Mouse (Mus musculus): Measurements from ENCODE around the gene Uchl4.
"Not testable (repeated sequence)": the region's sequence is repeated elsewhere in the genome, so short reads cannot be mapped to it uniquely, and the experiment has no call there.

Uchl4 gene

DNA sequence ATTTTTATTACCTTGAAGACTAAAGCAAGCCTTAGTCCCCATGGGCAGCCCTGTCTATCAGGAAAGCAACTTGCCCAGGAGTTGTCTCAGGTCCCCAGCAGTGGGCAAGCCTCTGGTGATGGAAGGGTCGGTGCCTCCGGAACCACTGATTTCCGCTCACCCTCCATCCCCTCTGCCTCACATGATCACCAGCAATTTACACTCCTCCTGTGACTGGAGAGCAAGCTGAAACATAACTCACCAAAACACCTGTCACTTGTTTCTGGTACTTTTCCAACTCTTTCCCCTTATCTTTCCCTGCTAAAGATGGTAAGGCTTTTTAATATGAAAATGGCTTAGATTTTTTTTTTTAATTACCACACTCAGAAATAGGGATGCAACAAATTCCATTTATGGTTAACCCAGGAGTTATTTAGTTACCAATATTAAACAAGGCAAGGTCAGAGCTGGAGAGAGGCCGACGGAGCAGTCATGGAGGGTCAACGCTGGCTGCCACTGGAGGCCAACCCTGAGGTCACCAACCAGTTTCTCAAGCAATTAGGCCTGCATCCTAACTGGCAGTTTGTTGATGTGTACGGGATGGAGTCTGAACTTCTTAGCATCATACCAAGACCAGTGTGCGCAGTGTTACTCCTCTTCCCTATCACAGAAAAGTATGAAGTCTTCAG is at the start of gene Uchl4:
Uchl4 (plus strand) TSS at position 434 of the 668 bp plus-strand sequence.
- in situ Hi-C loops (cut with MboI), result no loop called here

DNA sequence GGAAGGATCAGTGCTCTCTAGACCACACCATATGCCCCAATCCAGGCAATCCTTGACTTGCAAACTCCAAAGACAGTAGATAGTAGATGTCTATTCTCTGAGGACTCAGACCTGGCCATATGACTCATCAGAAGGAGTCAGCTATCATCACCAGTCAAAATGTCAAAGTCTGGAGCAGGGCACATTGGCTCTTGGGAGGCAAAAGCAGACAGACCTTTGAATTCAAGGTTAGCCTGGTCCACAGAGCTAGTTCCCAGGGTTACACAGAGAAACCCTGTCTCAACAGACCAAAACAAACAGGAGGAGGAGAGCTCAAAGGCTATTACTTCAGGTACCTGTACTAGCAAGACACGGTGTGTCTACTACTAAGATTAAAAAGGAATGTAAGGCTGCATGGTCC is 41.1 kb upstream of the Uchl4 start:
- in situ Hi-C loops (cut with MboI), result no loop called here

DNA sequence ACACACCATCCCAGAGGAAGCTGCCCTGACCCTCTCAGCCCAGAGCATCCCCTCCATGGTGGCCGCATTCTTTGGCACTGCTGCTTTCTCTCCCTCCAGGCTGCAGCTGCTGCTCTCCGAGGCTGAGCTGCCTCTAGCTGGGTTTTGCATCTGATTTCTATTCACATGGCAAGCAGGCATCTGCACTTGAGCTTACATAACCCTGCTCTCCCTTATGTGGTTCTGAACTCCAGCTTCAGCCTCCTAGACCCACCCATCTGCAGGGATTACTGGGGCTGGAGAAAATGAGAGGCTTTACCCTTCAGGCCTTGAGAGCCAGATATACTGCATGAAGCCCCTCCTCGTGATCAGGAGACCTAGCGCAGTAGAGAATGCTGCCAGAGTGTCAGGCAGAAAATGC is 39.4 kb upstream of the Uchl4 start:
- in situ Hi-C loops (cut with MboI), result no loop called here

DNA sequence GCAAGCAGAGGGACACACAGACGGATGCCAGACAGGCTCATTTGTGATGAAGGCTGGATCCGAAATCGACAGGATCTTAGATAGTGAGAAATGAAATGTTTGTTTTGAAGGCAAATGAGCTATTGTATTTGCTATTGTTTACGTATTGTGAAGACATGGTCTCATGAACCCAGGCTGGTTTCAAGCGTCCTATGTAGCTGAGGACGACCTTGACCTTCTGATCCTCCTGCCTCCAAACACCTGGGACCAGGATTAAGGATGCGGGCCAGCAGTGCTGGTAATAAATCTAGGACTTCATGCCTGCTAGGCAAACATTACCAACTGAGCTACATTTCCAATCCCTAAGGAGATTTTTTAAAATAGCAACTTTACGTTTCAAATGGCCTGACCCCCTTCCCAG is 37.5 kb upstream of the Uchl4 start:
- in situ Hi-C loops (cut with MboI), result no loop called here

DNA sequence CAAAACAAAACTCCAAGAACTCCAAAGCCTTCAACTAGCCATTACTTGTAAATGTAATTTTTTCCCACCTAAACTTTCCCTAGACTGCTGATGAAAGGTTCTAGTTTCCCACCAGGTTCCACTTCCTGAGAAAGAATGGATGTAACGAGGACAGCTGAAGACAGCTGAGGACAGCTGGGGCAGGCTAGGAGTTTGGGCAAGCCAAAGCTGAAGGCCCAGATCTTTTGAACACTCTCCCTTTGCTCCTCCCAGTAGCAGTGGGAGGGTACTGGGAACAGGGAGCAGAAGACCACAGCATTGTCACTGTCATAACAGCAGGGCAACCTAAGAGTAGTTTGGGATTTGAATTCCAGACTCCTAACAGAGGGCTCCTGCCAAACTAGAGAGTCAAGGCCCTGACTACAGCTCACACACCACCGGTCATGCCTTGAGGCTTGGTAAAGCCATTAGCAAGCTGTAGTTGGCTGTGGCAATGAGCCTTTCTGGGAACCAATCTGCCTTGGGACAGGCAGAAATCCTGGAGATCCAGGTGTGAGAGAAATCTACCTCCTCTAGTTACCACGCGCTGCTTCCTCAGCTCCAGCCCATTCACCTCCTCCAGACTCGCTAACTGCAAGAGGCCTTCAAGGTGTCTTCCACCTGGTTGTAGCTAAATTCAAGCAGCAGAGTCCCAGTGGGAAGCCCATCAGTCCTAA is 36.8 kb upstream of the Uchl4 start:
- in situ Hi-C loops (cut with MboI), result no loop called here

DNA sequence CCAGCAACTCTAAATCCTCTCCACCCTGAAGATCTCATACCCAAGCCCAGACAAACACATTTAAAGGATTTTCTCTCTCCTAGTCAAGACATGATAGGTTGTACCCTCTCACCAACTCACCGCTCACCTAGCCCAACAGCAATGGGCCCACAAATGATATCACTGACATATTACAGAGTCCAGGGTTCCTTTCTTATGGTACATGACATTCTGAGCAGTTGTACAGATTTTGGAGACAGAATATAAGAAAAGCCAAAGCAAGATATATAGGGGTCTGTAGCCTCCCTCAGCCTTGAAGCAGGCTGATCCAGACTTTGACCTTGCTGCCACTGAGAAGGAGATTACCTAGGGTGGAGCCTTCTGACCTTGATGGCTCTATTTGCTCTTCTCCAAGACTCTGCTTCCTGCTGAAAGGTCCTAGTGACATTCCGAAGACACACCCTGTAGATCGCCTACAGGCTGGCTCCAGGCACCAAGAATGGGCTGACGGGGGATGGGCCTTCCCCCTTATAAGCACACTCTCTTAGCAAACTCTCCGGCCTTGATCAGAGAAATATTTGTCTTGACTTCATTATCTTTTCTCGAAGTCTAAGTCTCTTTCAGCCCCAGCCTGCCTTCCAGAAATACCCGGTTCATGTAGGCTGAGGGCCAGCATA is 36.1 kb upstream of the Uchl4 start:
- in situ Hi-C loops (cut with MboI), result not testable (repeated sequence)

DNA sequence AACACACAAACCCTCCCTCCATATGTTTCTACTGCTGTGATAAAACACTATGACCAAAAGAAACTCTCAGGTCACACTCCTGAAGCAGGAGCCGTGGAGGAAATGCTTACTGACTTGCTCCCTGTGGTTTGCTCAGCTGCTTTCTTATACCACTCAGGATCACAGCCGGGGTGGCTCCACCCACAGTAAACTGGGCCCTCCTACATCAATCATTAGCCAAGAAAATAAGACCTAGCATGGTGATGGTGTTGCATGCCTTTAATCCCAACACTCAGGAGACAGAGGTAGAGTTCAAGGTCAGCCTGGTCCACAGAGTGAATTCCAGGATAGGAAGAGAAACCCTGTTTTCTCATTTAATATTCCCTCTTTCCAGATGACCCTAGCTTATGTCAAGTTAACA is 35.1 kb upstream of the Uchl4 start:
- in situ Hi-C loops (cut with MboI), result no loop called here

DNA sequence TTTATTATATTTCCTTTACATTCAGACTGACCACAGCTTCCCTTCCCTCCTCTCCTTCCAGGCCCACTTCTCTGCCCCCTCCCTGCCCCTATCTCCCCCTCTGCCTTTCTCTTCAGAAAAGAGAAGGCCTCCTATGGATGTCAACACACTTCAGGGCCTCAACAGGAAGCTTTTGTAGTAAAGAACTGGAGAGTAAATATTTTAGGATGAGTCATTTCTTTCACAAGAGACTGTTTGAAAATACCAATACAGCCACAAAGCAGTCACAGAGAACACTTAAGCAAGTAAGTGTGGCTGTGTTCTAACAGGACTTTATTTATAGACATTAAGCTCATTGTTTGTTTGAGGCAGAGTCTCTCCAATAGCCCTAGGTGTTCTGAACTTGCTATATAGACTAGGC is 32.7 kb upstream of the Uchl4 start:
- in situ Hi-C loops (cut with MboI), result no loop called here

DNA sequence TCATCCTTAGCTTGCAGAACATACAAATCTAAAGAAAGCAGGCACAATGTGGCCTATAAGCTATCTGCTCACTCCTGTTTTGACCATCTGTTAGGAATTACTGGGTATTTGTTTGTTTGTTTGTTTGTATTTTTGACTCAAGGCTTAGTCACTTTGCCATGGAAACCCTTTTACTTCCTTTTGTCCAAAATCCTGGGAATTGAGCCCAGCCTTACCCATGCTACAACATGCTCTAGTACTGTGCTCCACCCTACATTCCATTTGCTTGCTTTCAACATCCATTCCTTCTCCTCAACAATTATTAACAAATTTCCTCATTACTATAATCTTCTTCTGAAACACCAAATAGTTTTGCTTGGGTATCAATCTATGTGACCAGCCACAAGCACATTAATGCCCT is 32.1 kb upstream of the Uchl4 start:
- in situ Hi-C loops (cut with MboI), result no loop called here

DNA sequence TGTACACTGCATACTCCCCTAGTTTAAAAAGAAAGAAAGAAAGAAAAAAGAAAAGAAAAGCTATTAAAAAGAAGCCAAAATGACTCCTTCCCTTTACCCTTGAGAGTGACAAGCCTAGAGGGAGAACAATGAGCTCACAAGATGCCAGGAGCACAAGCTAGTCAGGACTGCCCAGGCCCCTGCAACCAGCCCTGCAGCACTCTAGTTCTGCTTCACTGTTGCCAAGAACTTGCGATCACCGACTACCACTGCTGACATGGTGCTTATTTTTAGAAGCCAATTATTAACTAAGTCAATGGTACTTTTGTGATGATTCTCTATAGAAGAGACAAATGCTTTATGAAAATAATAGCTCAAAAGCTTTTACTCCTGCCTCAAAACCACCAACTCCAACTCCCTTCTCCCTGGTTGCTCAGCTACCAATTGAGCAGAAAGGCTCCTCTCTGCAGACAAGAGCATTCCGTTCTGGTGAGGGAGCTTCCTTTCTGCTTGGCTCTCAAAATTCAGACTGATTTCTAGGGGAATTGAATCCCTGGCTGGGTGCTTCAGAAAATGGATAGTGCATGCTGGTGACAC is 27.4 kb upstream of the Uchl4 start:
- in situ Hi-C loops (cut with MboI), result no loop called here

DNA sequence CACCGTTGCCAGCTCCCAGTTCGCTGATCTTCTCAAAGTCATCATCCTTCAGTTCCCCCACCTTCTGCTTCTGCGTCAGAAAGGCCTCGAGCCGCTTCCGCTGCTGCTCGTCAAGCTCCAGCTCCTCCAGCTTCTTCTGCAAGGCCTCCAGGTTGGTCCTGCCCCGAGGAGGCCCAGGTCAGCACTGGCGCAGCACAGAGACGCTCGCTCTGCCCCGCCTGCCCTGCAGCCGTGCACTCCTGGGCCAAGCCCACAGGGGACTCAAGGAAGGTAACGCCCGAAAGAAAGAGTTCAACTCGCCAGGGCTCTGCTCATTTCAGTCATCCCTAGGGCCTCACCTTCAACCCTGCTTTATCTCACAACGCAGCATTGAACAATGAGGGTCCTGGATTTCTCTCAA is 20.5 kb upstream of the Uchl4 start:
- in situ Hi-C loops (cut with MboI), result no loop called here

DNA sequence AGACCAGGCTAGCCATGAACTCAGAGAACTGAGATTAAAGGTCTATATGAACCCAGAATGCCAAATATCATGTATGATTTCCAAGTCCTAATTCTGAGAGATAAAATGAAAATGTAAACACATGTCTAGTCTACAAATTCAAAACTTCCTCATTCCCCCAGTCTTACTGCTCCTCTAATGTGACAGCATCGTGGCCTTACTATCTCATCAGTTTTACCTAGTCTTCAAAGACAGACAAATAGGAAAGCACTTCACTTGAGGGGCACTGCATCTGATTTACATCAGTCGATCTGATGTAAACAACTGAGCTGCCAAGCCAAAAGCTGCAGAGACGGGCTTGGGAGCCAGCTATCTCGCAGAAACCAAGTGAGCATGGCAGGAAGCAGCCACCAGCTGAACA is 18.9 kb upstream of the Uchl4 start:
- in situ Hi-C loops (cut with MboI), result no loop called here

DNA sequence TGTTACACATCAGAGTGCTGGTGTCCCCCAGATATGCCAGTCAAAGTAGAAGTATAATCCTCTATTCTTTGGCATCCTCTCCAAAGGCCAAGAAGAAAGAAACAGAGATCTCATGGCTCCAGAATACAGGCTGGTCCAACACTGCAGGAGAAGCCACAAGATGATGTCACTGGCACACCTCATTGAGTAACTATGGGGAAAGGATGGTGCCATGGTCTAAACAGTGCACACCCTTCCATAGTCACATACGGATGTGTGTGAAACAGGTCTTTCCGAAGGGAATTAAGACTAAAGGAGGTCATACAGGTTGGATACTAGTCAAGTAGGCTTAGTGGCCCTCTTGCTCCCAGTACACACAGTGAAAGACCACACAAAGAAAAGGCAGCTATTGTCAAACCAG is 18.4 kb upstream of the Uchl4 start:
- in situ Hi-C loops (cut with MboI), result no loop called here

DNA sequence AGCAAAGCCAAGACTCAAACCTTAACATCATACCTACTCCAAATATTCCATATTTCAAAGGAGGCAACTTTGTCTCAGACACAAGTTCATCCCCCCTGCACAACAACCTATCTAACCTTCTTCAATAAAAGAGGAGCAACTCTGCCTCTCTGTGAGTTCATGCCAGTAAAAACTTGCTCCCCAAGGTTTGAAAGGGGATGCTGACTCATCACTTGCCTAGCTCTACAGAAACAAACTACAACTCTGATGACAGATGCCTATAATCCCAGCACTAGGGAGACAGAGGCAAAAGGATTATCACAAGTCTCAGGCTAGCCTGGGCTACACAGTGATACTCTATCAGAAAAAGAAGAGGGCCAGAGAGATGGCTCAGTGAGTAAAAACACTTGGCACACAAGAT is 17.1 kb upstream of the Uchl4 start:
- in situ Hi-C loops (cut with MboI), result no loop called here

DNA sequence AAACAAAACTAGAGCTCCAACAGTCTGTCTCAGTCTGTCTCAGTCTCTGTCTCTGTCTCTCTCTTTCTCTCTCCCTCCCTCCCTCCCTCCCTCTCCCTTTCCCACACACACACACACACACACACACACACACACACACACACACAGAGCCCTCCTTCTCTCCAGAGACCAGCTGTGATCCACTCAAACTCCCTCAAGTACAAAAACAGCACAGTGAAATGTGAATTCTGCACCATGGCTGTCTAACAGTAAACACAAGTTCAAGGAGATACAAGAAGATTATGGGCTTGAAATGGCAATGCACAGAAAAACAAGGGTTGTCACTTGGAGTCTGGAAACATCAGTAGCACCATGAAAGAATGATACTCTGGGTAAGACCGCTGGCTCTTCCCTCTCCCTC is 15.7 kb upstream of the Uchl4 start:
- in situ Hi-C loops (cut with MboI), result no loop called here

DNA sequence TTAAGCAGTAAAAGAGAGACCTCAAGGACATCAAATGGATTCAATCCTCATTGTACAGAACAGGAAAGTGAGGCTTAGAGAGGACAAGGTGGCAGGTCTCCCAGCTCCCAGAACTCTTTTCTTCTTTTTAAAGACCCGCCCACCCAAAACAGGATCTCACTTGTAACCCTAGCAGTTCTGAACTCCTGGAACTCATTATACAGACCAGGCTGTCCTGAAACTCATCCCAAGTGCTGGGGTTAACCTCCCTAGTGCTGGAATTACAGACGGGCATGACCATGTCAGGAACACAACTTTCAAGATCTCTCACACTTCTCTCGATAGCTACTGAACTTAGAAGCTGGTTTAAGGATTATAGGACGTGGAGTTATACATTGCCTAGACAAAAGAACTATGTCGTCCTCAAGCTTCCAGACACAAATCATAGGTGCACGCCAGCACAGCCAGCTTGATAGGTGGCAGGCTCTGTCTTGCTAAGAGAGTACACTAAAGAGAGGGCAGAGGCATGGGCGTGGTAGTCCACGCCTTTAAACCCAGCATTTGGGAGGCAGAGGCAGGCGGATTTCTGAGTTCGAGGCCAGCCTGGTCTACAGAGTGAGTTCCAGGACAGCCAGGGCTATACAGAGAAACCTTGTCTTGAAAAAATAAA is 15.1 kb upstream of the Uchl4 start:
- in situ Hi-C loops (cut with MboI), result no loop called here

DNA sequence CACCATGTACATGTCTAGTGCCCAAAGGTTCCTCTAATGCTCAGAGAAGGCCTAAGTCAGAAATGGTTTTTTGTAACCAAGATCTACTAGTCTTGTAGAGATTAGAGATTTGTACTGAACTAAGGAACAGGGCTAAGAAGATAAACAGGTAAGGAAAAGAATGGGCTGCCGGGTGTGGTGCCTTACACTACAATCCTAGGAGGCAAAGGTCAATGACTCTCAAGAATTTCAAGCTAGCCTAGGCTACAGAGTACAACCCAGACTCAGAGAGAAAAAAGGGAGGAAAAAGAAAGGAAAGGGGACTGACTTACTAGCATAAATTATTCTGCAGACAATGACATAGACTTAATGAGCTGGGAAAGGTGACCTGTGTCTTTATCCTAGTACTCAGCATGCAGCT is 14.4 kb upstream of the Uchl4 start:
- in situ Hi-C loops (cut with MboI), result no loop called here

DNA sequence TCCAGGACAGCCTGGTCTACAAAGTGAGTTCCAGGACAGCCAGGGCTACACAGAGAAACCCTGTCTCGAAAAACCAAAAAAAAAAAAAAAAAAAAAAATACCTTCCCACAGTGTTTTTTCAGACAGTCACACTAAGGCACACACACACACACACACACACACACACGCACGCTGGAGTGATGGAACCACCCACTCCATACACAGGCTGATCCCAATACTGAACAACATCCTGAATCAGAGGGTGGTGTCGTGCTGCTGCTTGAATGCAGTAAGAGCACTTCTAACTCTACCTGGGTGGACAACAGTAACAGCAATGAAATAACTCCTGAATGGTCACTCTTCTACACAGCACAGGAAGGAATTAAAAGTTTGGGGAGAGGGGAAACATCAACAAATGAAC is 13.5 kb upstream of the Uchl4 start:
- in situ Hi-C loops (cut with MboI), result no loop called here

DNA sequence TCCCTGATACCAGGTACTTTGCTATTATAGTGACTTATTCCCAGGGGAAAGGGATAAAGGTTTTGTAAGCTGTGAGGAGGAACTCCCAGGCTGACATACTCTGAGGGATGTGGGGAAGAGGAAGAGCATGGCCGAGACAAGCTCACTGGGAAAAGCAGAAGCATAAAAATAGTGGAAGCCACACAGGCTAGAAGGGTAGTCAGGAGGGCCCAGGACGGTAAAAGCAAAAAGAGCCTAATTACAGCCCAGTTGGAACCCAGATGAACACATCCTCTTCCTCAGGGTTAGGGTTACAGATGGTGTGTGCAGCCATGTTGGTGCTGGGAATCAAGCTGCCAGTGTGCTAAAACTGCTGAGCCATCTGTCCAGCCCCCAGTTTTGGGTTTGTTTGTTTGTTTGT is 12.9 kb upstream of the Uchl4 start:
- in situ Hi-C loops (cut with MboI), result no loop called here

DNA sequence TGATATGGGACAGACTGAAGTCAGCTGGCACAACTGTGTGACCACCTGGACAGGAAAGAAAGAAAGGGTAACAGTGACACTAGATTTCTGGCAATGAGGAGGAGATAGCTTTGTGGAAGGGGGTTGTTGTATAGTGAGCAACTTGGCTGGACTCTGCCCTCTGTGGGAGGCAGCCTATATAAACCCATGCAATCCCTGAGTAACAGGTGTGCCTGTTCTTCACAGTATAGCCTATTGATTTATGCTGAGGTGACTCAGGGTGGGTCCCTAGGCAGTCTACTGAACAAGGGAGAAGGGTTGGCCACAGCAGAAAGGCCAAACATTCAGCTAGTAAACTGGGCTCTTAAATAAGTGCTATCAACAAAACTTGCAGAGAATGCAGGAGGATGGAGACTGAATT is 9.2 kb upstream of the Uchl4 start:
- in situ Hi-C loops (cut with MboI), result no loop called here

DNA sequence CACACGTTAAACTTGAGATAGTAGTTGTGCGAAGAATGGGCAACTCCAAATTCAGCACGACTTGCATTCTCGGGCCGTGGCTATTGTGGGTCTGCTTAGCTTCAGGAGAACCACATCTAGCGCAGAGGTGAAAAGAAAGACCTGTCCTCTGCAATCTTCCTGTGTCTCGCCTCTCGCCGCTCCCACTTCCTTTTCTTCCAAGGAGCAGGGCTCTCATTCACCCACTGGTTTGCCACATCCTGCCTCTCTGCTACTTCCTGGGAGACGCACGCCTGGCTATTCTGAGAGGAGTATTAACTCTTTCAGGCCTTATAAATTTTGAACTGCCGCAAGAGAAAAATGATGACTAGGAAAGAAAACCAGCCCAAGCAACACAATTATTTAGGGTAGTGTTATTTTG is 7.3 kb upstream of the Uchl4 start:
- in situ Hi-C loops (cut with MboI), result no loop called here

DNA sequence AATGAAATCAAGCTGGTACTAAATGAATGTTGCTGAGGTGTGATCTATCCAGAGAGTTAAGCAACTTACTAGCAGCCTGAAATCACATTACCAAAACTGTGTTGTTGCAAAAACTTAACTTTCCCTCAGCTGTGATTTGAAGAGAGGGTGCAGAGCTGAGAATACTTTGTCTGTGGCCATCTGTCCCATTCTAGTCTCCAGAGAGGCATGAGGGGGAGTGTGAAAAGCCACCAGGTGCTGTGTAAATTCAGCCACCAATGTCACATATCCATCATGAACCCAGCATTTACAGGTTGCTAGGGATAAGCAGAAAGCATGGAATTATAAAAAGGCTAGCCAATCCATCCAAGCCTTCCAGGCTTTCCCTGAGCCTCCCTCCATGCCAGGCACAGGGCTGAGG is 6.0 kb upstream of the Uchl4 start:
- in situ Hi-C loops (cut with MboI), result no loop called here

DNA sequence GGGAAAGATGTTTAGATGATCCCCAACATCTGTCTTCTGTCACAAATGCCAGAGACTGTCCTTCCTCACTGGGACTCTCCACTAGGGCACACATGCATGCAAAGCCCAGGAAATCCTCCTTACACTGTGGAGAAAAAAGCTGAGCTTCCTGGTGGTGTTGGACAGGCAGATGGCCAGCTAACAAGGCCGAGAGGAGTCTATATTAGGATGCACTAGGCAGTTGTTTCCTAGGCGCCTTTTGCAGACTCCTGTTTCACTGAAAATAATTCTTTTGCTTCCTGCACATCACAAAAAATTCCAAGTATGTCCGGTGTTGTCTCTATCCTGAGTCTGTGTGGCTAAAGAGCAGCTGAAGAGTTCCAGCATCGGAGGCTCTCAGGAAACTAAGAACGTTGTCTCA is 3.8 kb upstream of the Uchl4 start:
- in situ Hi-C loops (cut with MboI), result no loop called here

Measured in mature B cell (primary cell).